Mouse (Mus musculus) left cerebral cortex, adult 18-20 months (tissue): ENCODE measurements around the gene Dolk. TPM values are rescaled to one million over a fixed set of nuclear protein-coding genes. Genes with fewer than 3 reads are reported as not detected.

Experiments
- total RNA-seq, 2 experiments: library from RNA; stranded (reverse); gene quantifications; 2 replicates each; pipeline ENCODE4 v1.2.3; 2021

Dolk gene
- total RNA-seq, 2 experiments from 2014 or later = 19.7 to 22.0 TPM

Other genes with a start within 250 kb of the Dolk start
- gene Wdr34, start 237.5 kb downstream of the Dolk start, total RNA-seq = 10 to 100 TPM; 39.5 to 45.2 TPM
- 100 to 1,000 TPM; 191 to 199 TPM for gene Set, start 229.0 kb downstream of the Dolk start, total RNA-seq
- gene Pkn3, start 208.7 kb downstream of the Dolk start, total RNA-seq = 1 to 10 TPM; 3.8 TPM
- gene Zdhhc12, start 192.7 kb downstream of the Dolk start, total RNA-seq = 1 to 10 TPM; 6.1 to 6.7 TPM
- gene Zer1, start 161.7 kb downstream of the Dolk start, total RNA-seq = 100 to 1,000 TPM; 146 to 156 TPM
- 10 to 100 TPM; 43.7 to 50.5 TPM for gene Tbc1d13, start 152.6 kb downstream of the Dolk start, total RNA-seq
- 10 to 100 TPM; 19.3 to 23.3 TPM for gene Endog, start 114.8 kb downstream of the Dolk start, total RNA-seq
- 10 to 100 TPM; 32.5 to 33.9 TPM for gene Spout1, start 107.9 kb downstream of the Dolk start, total RNA-seq
- gene Kyat1, start 80.5 kb downstream of the Dolk start, total RNA-seq = 10 to 100 TPM; 13.9 to 14.1 TPM
- gene Lrrc8a, start 48.6 kb downstream of the Dolk start, total RNA-seq = 10 to 100 TPM; 58.2 to 62.6 TPM
- 10 to 100 TPM in 1 of 2 experiments, 1 to 10 TPM in 1; 9.5 to 10.3 TPM for gene Gm28035, start 45.8 kb downstream of the Dolk start, total RNA-seq
- gene Phyhd1, start 20.1 kb downstream of the Dolk start, total RNA-seq = 10 to 100 TPM; 17.7 to 19.6 TPM
- not detected for gene Gm28038, start 5.3 kb downstream of the Dolk start, total RNA-seq
- gene Nup188, start 63 bp upstream of the Dolk start, total RNA-seq = 10 to 100 TPM; 21.3 to 24.1 TPM
- 100 to 1,000 TPM; 295 to 306 TPM for gene Sh3glb2, start 73.0 kb upstream of the Dolk start, total RNA-seq
- 100 to 1,000 TPM; 108 to 120 TPM for gene Miga2, start 77.9 kb upstream of the Dolk start, total RNA-seq
- 10 to 100 TPM; 24.2 to 27.5 TPM for gene Dolpp1, start 105.9 kb upstream of the Dolk start, total RNA-seq
- 10 to 100 TPM; 53.7 to 57.3 TPM for gene Crat, start 129.5 kb upstream of the Dolk start, total RNA-seq
- gene Ptpa, start 129.7 kb upstream of the Dolk start, total RNA-seq = 100 to 1,000 TPM; 182 to 189 TPM
- 10 to 100 TPM; 30.3 to 30.4 TPM for gene Ier5l, start 187.9 kb upstream of the Dolk start, total RNA-seq